Mouse (Mus musculus): Measurements from ENCODE around the gene Cacna2d1.

- no peak for TF ChIP-seq FLI1 (IDR thresholded peaks at IDR 0.05; ENCODE audit: low read length)
- no peak for TF ChIP-seq GATA1 (IDR thresholded peaks at IDR 0.05; ENCODE audit: borderline replicate concordance, low read length)
These were observed 158.0 kb downstream of the Cacna2d1 start for GRCm38 (mm10) chr5:16092540-16092939.

All from megakaryocyte, embryonic 14.5 days (primary cell).